Mouse (Mus musculus) olfactory bulb, adult 2 months (tissue): ENCODE measurements at regions not wholly inside any gene's neighbourhood (a gene's known extent, or its start where the extent isn't known, plus 50 kb on each side); places are given as distances from the start of the nearest gene placed in this dataset.

ENCODE experiments used
- H3K27ac ChIP-seq: fragments of 200-500 bp; 2 replicates; pipeline ENCODE4 v1.5.1; 2012; ENCODE audit warnings: low read depth, low read length; ENCODE audit not compliant: insufficient read depth
- H3K4me1 ChIP-seq: fragments of 200-500 bp; 2 replicates; pipeline ENCODE4 v1.6.1; 2012; ENCODE audit warnings: low read length; ENCODE audit not compliant: control insufficient read depth, insufficient read depth
- H3K4me3 ChIP-seq: fragments of 200-500 bp; 2 replicates; pipeline ENCODE4 v1.5.1; 2012; ENCODE audit warnings: mild to moderate bottlenecking, low read depth, low read length, moderate library complexity; ENCODE audit not compliant: insufficient read depth
- CTCF ChIP-seq: fragments of 200-500 bp; IDR thresholded peaks from 2 replicates; pipeline ENCODE4 v1.5.1; 2012; ENCODE audit warnings: low read depth, mild to moderate bottlenecking, low read length, moderate library complexity; ENCODE audit not compliant: insufficient read depth
- POLR2A ChIP-seq: fragments of 200-500 bp; IDR thresholded peaks from 2 replicates; pipeline ENCODE4 v1.6.1; 2012; ENCODE audit warnings: mild to moderate bottlenecking, low read depth, low read length, moderate library complexity; ENCODE audit not compliant: insufficient read depth
- WGBS: fragments of 180-500 bp; shearing (Covaris S2); methylation state at CpG from one replicate; pipeline ENCODE4 v1.1.7; 2018; 5-methylcytosine and 5-hydroxymethylcytosine counted together

- WGBS: 52% methylated on average over 8 of the region's 8 CpGs
- no peak overlapping the region for H3K27ac ChIP-seq
- peaks cover 4% of the 10 kb centered on the region; the same call in 1 of the 2 replicates for H3K4me1 ChIP-seq
- no peak overlapping the region for H3K4me3 ChIP-seq
- no peak for TF ChIP-seq CTCF
- no peak for TF ChIP-seq POLR2A
Measured at GRCm38 (mm10) chr4:153688441-153688840, 205.8 kb upstream of the Ajap1 start.

GRCm38 (mm10) chr4:153693881-153694280, 211.3 kb upstream of the Ajap1 start:
- Histone ChIP-seq H3K4me1 (peaks cover 16% of the 10 kb centered on the region), H3K27ac (no peak overlapping the region)
- WGBS: 83% methylated on average over 12 of the region's 12 CpGs

GRCm38 (mm10) chr4:153696426-153697040, 213.9 kb upstream of the Ajap1 start:
- TF ChIP-seq POLR2A: no peak
- no peak for TF ChIP-seq CTCF
- Histone ChIP-seq H3K4me3 (no peak overlapping the region), H3K27ac (no peak overlapping the region), H3K4me1 (peaks cover 16% of the 10 kb centered on the region)
- 22% methylated on average over 14 of the region's 14 CpGs for WGBS

More at GRCm38 (mm10) chr4:153693881-153694280, 211.3 kb upstream of the Ajap1 start:
- H3K4me3 ChIP-seq: no peak overlapping the region
- TF ChIP-seq POLR2A: no peak
- TF ChIP-seq CTCF: no peak

GRCm38 (mm10) chr4:153707218-153707617, 224.6 kb upstream of the Ajap1 start:
- WGBS: 88% methylated on average over 8 of the region's 8 CpGs
- TF ChIP-seq CTCF (no peak), POLR2A (no peak)
- Histone ChIP-seq H3K27ac (no peak overlapping the region), H3K4me3 (no peak overlapping the region), H3K4me1 (no peaks in the 10 kb centered on the region)

GRCm38 (mm10) chr4:153714995-153715645, 232.5 kb upstream of the Ajap1 start:
- peaks cover 22% of the 10 kb centered on the region for H3K4me1 ChIP-seq
- WGBS: 35% methylated on average over 6 of the region's 6 CpGs
- H3K27ac ChIP-seq: no peak overlapping the region
- no peak overlapping the region for H3K4me3 ChIP-seq
- TF ChIP-seq CTCF (no peak), POLR2A (no peak)

GRCm38 (mm10) chr4:153717273-153717672, 234.7 kb upstream of the Ajap1 start:
- TF ChIP-seq POLR2A: no peak
- WGBS: 31% methylated on average over 12 of the region's 12 CpGs
- Histone ChIP-seq H3K27ac (no peak overlapping the region), H3K4me1 (peaks cover 22% of the 10 kb centered on the region), H3K4me3 (no peak overlapping the region)

GRCm38 (mm10) chr4:153724045-153724444, 233.0 kb upstream of the A430005L14Rik start:
- no peak overlapping the region for H3K27ac ChIP-seq
- no peak overlapping the region for H3K4me3 ChIP-seq
- peaks cover 12% of the 10 kb centered on the region for H3K4me1 ChIP-seq
- WGBS: 81% methylated on average over 14 of the region's 14 CpGs
- no peak for TF ChIP-seq POLR2A
- no peak for TF ChIP-seq CTCF

- TF ChIP-seq CTCF (no peak), POLR2A (no peak)
- no peak overlapping the region for H3K4me3 ChIP-seq
- H3K27ac ChIP-seq: no peak overlapping the region
- H3K4me1 ChIP-seq: peaks cover 12% of the 10 kb centered on the region
- WGBS: 60% methylated on average over 10 of the region's 10 CpGs
Measured at GRCm38 (mm10) chr4:153727273-153727672, 229.8 kb upstream of the A430005L14Rik start.

GRCm38 (mm10) chr4:153727896-153728422, 229.1 kb upstream of the A430005L14Rik start:
- WGBS: 76% methylated on average over 10 of the region's 10 CpGs
- TF ChIP-seq POLR2A (no peak), CTCF (no peak)

More at GRCm38 (mm10) chr4:153727896-153728422, 229.1 kb upstream of the A430005L14Rik start:
- Histone ChIP-seq H3K4me1 (peaks cover 12% of the 10 kb centered on the region), H3K27ac (no peak overlapping the region), H3K4me3 (no peak overlapping the region)
